21 mouse cellular contexts compared by ENCODE assay signal in genomic region chr11:117892199-117892598, GRCm38 (mm10). TPM values are rescaled to one million over a fixed set of nuclear protein-coding genes. Genes with fewer than 3 reads are reported as not detected.
DNase-seq lines count a peak whose midpoint lies in the region; ATAC-seq and TF ChIP-seq lines count a peak whose summit lies in the region.
"Had no signal": no experiment of that assay in that cellular context is flagged by ENCODE, and none has a peak within 500 bp of the region (broad histone marks: within the 10 kb centered on the region; RNA-seq: fewer than 3 reads in every experiment).

No protein-coding gene starts in this region.

- no peak for TF ChIP-seq CTCF in lung, embryonic 14.5 days (IDR thresholded peaks at IDR 0.05; ENCODE audit: low read depth)
- TF ChIP-seq CTCF in lung, postnatal 0 days (IDR thresholded peaks at IDR 0.05), result no peak

- no peak overlapping the region for H3K9ac ChIP-seq in lung, embryonic 14.5 days
- H3K9ac ChIP-seq in lung, postnatal 0 days (replicated peaks; ENCODE audit: low read depth), result no peak overlapping the region
- H3K9ac ChIP-seq in heart, embryonic 12.5 days, result no peak overlapping the region
- H3K9ac ChIP-seq: liver, embryonic 14.5 days; midbrain, embryonic 15.5 days; neural tube, embryonic 13.5 days had no signal

- peak; percentile 21 for DNase-seq in lung, embryonic 14.5 days
- no peak for DNase-seq in lung, postnatal 0 days (ENCODE audit: low spot score)
- DNase-seq in CD8-positive naive resting alpha-beta T cell, adult 2 months (ENCODE audit: low read depth in 2 of 2, low spot score in 2 of 2), result peak; percentile 65 to 78
- peak; percentile 64 for DNase-seq in WW6 (ENCODE audit: low read depth, low spot score)
- peak; percentile 74 to 79 for DNase-seq in thymus, postnatal 10 days (ENCODE audit: low spot score in 2 of 2)
- DNase-seq in cerebellum, postnatal 4 days (ENCODE audit: low spot score in 2 of 2), result no peak
- no peak for DNase-seq in layer of hippocampus, postnatal 10 days (ENCODE audit: low spot score in 2 of 2)
- DNase-seq: adrenal gland, adult 8-10 months; heart, postnatal 14 days had no signal

- H3K27ac ChIP-seq in lung, embryonic 14.5 days (ENCODE audit: low read depth), result no peak overlapping the region
- H3K27ac ChIP-seq in lung, postnatal 0 days (ENCODE audit: low read length), result no peak overlapping the region
- no peak overlapping the region for H3K27ac ChIP-seq in heart, embryonic 12.5 days (ENCODE audit: poor library complexity, severe bottlenecking)
- H3K27ac ChIP-seq: embryonic facial prominence, embryonic 10.5 days; hindbrain, postnatal 0 days; kidney, postnatal 0 days; liver, embryonic 14.5 days; macrophage; midbrain, embryonic 15.5 days; neural tube, embryonic 13.5 days; stomach, postnatal 0 days had no signal

- no peak for TF ChIP-seq EP300 in lung, postnatal 0 days (IDR thresholded peaks at IDR 0.05)

- 40% methylated on average over 6 of the region's 6 CpGs for WGBS in lung, embryonic 14.5 days
- 51% methylated on average over 6 of the region's 6 CpGs for WGBS in lung, postnatal 0 days
- 61% methylated on average over 6 of the region's 6 CpGs for WGBS in heart, embryonic 12.5 days

- H3K4me3 ChIP-seq in lung, embryonic 14.5 days (ENCODE audit: low read depth, low read length), result no peak overlapping the region
- H3K4me3 ChIP-seq in lung, postnatal 0 days (ENCODE audit: low read depth, low read length), result no peak overlapping the region
- no peak overlapping the region for H3K4me3 ChIP-seq in heart, embryonic 12.5 days
- H3K4me3 ChIP-seq: embryonic facial prominence, embryonic 10.5 days; midbrain, embryonic 15.5 days; neural tube, embryonic 13.5 days had no signal

- H3K4me1 ChIP-seq in lung, embryonic 14.5 days (ENCODE audit: insufficient read depth), result peaks cover 19% of the 10 kb centered on the region
- peaks cover 20% of the 10 kb centered on the region for H3K4me1 ChIP-seq in lung, postnatal 0 days (ENCODE audit: insufficient read depth, low read depth, low read length)
- peaks cover 41% of the 10 kb centered on the region for H3K4me1 ChIP-seq in heart, embryonic 12.5 days (replicated peaks)

- ATAC-seq in lung, embryonic 14.5 days (ENCODE audit: insufficient read depth), result no peak
- no peak for ATAC-seq in lung, postnatal 0 days
- ATAC-seq in heart, embryonic 12.5 days (ENCODE audit: insufficient number of reproducible peaks, low FRiP score), result no peak
- ATAC-seq: hindbrain, postnatal 0 days; midbrain, embryonic 15.5 days had no signal

- H3K36me3 ChIP-seq in lung, embryonic 14.5 days (ENCODE audit: insufficient read depth), result no peaks in the 10 kb centered on the region
- H3K36me3 ChIP-seq in lung, postnatal 0 days (ENCODE audit: insufficient read depth, low read length), result no peaks in the 10 kb centered on the region
- H3K36me3 ChIP-seq in heart, embryonic 12.5 days, result no peaks in the 10 kb centered on the region
- H3K36me3 ChIP-seq: embryonic facial prominence, embryonic 10.5 days; midbrain, embryonic 15.5 days; neural tube, embryonic 13.5 days had no signal

- H3K27me3 ChIP-seq in lung, embryonic 14.5 days (ENCODE audit: insufficient read depth, low read length), result 0 out of 2 replicates have a peak, but pooled peaks cover 7% of the 10 kb centered on the region
- H3K27me3 ChIP-seq in lung, postnatal 0 days (replicated peaks; ENCODE audit: insufficient read depth, low read length), result no peaks in the 10 kb centered on the region
- H3K27me3 ChIP-seq in heart, embryonic 12.5 days (replicated peaks), result 0 out of 2 replicates have a peak, but pooled peaks cover 16% of the 10 kb centered on the region
- H3K27me3 ChIP-seq: midbrain, embryonic 15.5 days had no signal

- no peak overlapping the region for H3K4me2 ChIP-seq in lung, embryonic 14.5 days
- H3K4me2 ChIP-seq in lung, postnatal 0 days (replicated peaks; ENCODE audit: low read depth, low read length), result no peak overlapping the region
- H3K4me2 ChIP-seq in heart, embryonic 12.5 days, result no peak overlapping the region
- H3K4me2 ChIP-seq: midbrain, embryonic 15.5 days; neural tube, embryonic 13.5 days had no signal

- H3K9me3 ChIP-seq in lung, embryonic 14.5 days (ENCODE audit: low read depth, low read length), result no peaks in the 10 kb centered on the region
- H3K9me3 ChIP-seq in lung, postnatal 0 days (ENCODE audit: low read length), result no peaks in the 10 kb centered on the region
- no peaks in the 10 kb centered on the region for H3K9me3 ChIP-seq in heart, embryonic 12.5 days (replicated peaks)
- H3K9me3 ChIP-seq: embryonic facial prominence, embryonic 10.5 days; midbrain, embryonic 15.5 days; neural tube, embryonic 13.5 days had no signal

RNA-seq across cellular contexts. Expression of gene Tha1, which starts 18.9 kb away (rescaled TPM):
- 3.4 and 3.7 TPM in 2 replicates for polyA plus RNA-seq in lung, embryonic 14.5 days (2014; fragmentation: Nextera tagmentation; extraction: Ambion mirVana)
- polyA plus RNA-seq in lung, postnatal 0 days (2015; fragmentation: Nextera tagmentation; extraction: Ambion mirVana), result 6.3 and 8.4 TPM in 2 replicates
- 3.7 and 4.9 TPM in 2 replicates for polyA plus RNA-seq in heart, embryonic 12.5 days (2016; fragmentation: Nextera tagmentation; extraction: Ambion mirVana)
- 1 to 10 TPM; 2.1 to 2.3 TPM for total RNA-seq in layer of hippocampus, postnatal 10 days (2021)

RNA-seq across cellular contexts. Expression of gene Tmem235, which starts 31.6 kb away (rescaled TPM):
- not detected in 2 replicates for polyA plus RNA-seq in lung, embryonic 14.5 days (2014; fragmentation: Nextera tagmentation; extraction: Ambion mirVana)
- polyA plus RNA-seq in lung, postnatal 0 days (2015; fragmentation: Nextera tagmentation; extraction: Ambion mirVana), result not detected in 2 replicates
- polyA plus RNA-seq in heart, embryonic 12.5 days (2016; fragmentation: Nextera tagmentation; extraction: Ambion mirVana), result not detected in 2 replicates
- total RNA-seq in layer of hippocampus, postnatal 10 days (2021), result under 1 TPM in 1 of 2 experiments, not detected in 1; 0.25 TPM
- total RNA-seq: adrenal gland, adult 8-10 months; granulocyte monocyte progenitor cell, adult 5-6 weeks; heart, postnatal 14 days; layer of hippocampus, postnatal 25 days; left cerebral cortex, postnatal 36 days had no signal
- polyA plus RNA-seq: embryonic facial prominence, embryonic 10.5 days; hindbrain, postnatal 0 days; kidney, postnatal 0 days; liver, embryonic 14.5 days; macrophage; midbrain, embryonic 15.5 days; neural tube, embryonic 13.5 days; stomach, postnatal 0 days had no signal

RNA-seq across cellular contexts. Expression of gene Birc5, which starts 43.1 kb away (rescaled TPM):
- 395 and 399 TPM in 2 replicates for polyA plus RNA-seq in lung, embryonic 14.5 days (2014; fragmentation: Nextera tagmentation; extraction: Ambion mirVana)
- 15.0 and 26.2 TPM in 2 replicates for polyA plus RNA-seq in lung, postnatal 0 days (2015; fragmentation: Nextera tagmentation; extraction: Ambion mirVana)
- 250 and 252 TPM in 2 replicates for polyA plus RNA-seq in heart, embryonic 12.5 days (2016; fragmentation: Nextera tagmentation; extraction: Ambion mirVana)
- 1 to 10 TPM; 5.0 to 5.2 TPM for total RNA-seq in layer of hippocampus, postnatal 10 days (2021)

Comparison
In these comparisons a context has a peak if more than half of its experiments do, and no peak if none do; other contexts are left out.
1. DNase-seq: peak in lung, embryonic 14.5 days (single experiment), CD8-positive naive resting alpha-beta T cell, adult 2 months (2 of 2), WW6 (single experiment) and thymus, postnatal 10 days (2 of 2); none in lung, postnatal 0 days (single experiment), cerebellum, postnatal 4 days (0 of 2) and layer of hippocampus, postnatal 10 days (0 of 2).